Mouse (Mus musculus) bone marrow, adult 2 months (tissue): ENCODE measurements around the gene Syt5.

Experiments used
- CTCF ChIP-seq: fragments of 200-500 bp; IDR thresholded peaks from 2 replicates; pipeline ENCODE4 v1.5.1; 2011; ENCODE audit warnings: low read length, control low read depth; ENCODE audit not compliant: control insufficient read depth, insufficient read depth
- POLR2A ChIP-seq: fragments of 200-500 bp; IDR thresholded peaks from 2 replicates; pipeline ENCODE4 v1.6.1; 2011; ENCODE audit warnings: low read depth, mild to moderate bottlenecking, control low read depth, low read length, borderline replicate concordance; ENCODE audit not compliant: control insufficient read depth

DNA sequence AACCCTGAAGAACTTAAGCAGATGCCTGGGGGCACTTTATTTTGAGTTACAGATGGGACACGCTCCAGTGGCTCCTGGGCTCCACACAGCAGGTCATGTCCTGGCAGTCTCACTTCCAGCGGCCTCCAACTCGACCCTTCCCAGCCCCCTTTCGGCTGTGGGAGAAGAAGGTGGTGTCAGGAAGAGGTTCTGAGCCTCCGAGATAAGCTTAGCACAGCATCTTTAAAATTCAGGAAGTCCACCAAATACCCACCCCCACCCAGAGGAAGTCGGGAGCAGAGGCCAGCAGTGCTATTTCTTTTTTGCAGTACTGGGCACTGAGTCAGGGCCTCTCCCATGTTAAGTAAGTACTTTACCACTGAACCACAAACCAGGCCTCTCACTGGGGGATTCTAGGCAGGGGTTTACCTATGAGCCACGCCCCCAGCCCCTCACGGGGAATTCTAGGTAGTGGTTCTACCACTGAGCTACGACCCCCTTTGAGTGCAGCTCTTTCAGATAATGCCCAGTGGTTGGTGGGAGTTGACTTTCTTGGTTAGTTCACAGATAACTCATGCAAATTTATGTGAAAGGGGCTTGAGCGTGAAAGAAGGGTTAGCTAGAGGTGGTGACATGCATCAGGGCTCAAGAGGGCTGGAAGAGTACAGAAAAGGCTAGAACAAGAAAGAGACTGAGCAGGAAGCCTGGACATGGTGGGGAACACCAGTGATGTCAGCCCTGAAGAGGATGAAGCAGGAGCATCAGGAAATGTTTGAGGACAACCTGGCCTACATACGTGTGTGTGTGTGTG lies 42.5 kb downstream of the Syt5 start:
- TF ChIP-seq CTCF (no peak), POLR2A (no peak)
